Mouse (Mus musculus) cerebral cortex, adult 2 months (tissue): Measurements from ENCODE around the gene Il17d.

Source experiments
- WGBS: fragments of 180-500 bp; shearing (Covaris S2); methylation state at CpG from one replicate; pipeline ENCODE4 v1.1.7; 2018; 5-methylcytosine and 5-hydroxymethylcytosine counted together

The Il17d gene

GRCm38 (mm10) chr14:57524671-57525387 is at the start of gene Il17d:
TSS of gene Il17d (plus strand) at chr14:57524777.
- WGBS = 2% methylated on average over 95 of the region's 104 CpGs

- WGBS = 50% methylated on average over 2 of the region's 2 CpGs
Observed at GRCm38 (mm10) chr14:57475057-57475456, 49.5 kb upstream of the Il17d start.

- WGBS = 94% methylated on average over 2 of the region's 2 CpGs
Observed at GRCm38 (mm10) chr14:57482262-57482661, 42.3 kb upstream of the Il17d start.

DNA sequence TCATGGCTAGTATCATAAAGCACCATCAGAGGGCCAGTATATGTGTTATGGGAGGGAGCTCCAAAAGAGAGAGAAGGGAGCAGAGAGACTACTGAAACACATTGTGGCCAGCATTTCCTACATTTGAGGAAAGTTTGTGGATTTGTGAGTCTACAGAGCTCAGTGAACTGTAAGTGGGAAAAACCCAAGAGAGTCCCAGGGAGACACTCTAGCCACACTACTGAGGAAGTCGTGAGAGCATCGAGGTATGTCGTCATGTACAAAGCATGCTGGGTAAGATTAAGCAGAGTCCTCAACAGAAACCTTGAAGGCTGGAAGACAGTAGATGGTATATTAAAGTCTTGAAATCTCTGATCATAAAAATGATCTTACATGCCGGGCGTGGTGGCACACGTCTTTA is 40.4 kb upstream of the Il17d start:
- WGBS = 95% methylated on average over 6 of the region's 6 CpGs

- 46% methylated on average over 3 of the region's 3 CpGs for WGBS
Observed at GRCm38 (mm10) chr14:57489696-57490095, 34.9 kb upstream of the Il17d start.

DNA sequence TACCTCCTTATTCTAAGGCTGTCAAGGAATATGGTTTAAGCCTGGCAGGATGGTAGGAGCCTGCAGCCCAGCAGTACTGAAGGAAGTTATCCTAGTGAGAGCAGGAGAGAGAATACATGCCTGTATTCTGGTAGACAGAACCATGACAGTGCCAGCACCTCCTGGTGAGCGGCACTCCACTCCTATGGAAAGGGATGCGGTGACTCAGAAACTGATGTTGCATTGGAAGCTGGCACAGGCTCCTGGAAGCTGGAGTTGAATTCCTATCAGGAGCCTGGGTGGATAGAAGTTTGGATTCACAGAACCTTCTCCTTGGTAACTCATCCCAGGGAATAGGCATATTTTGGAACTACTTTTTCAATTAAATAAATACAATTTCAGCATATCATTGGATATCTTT is 30.7 kb upstream of the Il17d start:
- WGBS = 56% methylated on average over 2 of the region's 2 CpGs

- 85% methylated on average over 6 of the region's 6 CpGs for WGBS
Observed at GRCm38 (mm10) chr14:57503729-57504128, 20.8 kb upstream of the Il17d start.

DNA sequence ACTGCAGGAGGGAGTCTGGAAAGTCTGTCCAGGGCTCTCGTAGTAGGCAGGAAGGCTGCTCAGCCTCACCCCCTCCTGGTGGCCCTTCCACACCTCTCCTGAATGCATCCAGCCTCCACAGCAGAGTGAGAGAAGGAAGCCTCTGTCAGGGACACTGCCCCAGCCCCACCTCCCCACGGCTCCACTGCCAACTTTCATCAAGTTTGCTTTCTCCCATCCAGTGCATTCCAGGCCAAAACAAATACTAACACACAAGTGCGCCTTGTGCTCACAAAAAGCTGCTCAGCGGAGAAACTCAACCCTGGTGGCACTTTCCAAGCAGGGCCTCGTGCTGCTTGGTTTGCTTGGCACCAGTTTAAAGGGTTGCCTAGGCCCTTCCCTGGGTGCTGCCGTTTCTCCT is 15.0 kb upstream of the Il17d start:
- WGBS = 61% methylated on average over 6 of the region's 6 CpGs

DNA sequence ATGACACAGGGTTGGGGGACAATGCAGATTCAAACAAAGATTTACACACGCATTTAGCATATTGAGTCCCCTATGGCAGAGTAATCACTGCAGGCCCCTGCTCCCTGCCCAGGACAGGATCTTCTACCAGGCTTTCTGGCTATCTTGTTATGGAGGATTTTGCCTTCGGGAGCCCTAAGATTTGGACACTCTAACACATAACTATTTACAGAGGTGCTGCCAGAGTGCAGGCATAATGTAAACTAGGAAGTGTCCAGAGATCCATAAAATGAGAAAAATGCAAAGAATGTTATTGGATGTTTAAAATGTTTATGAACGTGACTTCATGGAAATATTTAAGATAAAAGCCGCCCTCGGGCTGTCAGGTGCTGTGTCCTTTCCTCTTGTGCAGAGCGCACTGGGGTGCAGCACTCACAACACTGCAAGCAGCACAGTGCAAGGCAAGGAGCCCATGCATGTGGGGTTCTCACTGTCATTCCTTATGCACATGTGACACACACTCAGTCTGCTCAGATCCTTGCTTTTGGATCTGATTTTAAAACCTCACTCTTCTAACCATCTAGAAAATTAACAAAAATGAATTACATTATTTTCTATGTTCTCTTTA is 9.3 kb upstream of the Il17d start:
- 83% methylated on average over 6 of the region's 6 CpGs for WGBS

DNA sequence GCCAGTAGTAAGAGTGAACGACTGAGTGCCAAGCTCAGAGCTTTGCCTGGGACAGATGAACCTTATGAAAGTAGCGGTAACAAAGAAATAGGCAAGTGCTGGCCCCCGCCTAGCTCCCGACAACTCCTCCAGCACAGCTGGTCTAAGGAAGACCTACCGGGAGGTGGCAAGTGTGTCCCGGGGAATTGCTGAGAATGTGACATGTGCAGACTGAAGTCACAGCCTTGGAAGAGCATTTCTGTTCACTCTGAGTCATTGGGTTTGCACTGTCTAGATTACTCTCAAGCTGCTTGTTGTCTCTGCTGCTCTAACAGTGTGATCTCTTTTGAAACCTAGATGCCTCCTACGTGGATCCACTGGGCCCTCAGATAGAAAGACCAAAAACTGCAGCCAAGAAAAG is 7.6 kb upstream of the Il17d start:
- 49% methylated on average over 7 of the region's 7 CpGs for WGBS

DNA sequence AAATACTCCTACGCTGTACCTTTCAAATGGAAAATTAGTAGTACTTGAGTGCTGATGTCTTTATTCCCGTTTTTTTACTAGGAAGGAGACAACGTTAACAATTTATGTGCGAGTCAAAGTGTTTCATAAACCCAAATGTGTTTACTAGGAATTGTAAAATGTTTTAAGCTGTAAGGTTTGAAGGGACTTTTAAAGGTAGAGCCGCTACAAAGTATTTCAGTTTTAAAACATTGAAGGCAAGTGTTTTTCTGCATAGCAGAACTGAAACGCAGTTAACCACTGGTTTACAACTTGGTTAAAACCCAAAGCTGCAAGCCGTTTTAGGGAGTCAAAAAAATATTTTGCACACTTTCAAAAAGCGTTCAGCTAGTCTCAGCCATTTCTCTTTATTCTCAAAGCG is 815 bp upstream of the Il17d start:
- WGBS = 59% methylated on average over 9 of the region's 9 CpGs

GRCm38 (mm10) chr14:57525388-57526049 is 942 bp downstream of the Il17d start:
- WGBS = under 1% methylated on average over 60 of the region's 60 CpGs

DNA sequence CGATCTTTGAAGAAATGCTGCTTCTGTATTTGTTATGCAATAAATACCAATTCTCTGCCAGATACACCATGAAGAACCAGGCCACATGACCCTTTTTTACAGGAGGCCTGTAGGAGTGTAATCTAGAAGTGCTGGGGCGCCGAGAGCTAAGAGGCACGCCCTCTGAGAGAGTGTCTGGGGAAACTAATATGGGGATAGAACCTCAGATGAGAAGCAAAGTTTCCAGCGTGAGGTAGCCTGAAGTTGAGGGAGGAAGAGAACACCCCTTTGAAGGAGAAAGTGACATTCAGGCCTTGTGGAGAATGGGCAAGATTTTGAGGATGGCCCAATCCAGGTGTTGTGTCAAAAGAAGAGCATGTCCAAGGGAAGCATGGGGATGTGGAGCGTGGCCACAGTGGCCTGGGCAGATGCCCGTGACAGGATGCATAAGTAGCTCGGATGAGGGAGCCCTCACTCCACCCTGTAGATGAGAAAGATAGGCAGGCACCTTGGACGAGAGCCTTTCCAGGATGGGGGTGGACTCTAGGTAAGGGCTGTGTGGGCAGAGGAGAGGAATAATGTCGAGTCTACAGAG is 1.6 kb downstream of the Il17d start:
- 40% methylated on average over 10 of the region's 10 CpGs for WGBS

DNA sequence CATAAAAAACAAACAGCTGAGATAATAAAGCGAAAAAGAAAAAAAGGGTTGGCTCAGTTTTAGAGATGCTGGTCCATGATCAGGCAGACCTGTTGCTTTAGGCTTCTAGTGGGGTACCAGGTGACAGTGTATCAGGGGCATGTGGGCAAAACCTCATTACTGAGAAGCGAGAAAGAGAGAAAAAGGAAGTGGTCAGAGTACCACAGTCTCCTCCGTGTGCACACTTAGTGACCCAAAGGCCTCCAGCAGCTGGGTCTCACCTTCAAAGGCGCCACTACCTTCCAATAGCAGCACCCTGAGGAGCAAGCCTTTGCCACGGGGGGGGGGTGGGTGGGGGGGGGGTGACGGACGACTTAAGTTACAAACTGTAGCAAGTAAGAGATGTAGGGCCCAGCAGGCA is 2.5 kb downstream of the Il17d start:
- 44% methylated on average over 7 of the region's 7 CpGs for WGBS

- WGBS = 54% methylated on average over 2 of the region's 2 CpGs
Observed at GRCm38 (mm10) chr14:57527598-57527997, 3.0 kb downstream of the Il17d start.

DNA sequence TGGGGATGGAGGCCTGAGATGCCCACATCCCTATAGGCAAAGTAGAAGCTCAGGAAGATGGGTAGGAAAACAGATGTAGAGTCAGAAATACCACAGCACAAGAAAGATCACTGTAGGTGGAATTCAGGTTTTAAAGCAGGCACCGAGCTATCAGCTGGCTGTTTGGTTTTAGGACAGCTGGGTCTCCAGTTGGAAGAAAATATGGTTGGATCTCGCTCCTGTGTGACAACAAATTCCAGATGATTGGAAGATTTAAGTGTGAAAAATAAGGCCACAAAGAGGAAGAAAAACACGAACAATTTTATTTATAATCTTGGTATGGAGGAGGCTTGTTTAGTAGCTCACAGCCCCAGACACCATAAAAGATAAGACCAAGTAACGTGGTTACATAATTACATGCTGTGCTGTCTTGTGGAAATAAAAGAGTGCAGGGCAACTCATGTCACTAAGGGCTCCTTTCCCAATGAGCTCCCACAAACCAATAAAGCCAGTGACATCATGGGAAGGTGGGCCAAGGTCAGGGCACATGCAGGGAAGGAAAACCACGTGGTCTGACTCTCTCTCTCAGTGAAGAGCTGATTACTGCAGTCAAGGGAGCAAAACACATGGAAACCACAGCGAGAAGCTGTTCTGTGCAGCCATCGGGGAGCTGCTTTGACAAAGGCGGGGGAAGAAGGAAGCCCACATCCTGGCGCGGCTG is 4.7 kb downstream of the Il17d start:
- WGBS = 27% methylated on average over 10 of the region's 10 CpGs

GRCm38 (mm10) chr14:57529786-57530515 is 5.4 kb downstream of the Il17d start:
- 65% methylated on average over 5 of the region's 5 CpGs for WGBS

- 90% methylated on average over 3 of the region's 3 CpGs for WGBS
Observed at GRCm38 (mm10) chr14:57532577-57532976, 8.0 kb downstream of the Il17d start.

DNA sequence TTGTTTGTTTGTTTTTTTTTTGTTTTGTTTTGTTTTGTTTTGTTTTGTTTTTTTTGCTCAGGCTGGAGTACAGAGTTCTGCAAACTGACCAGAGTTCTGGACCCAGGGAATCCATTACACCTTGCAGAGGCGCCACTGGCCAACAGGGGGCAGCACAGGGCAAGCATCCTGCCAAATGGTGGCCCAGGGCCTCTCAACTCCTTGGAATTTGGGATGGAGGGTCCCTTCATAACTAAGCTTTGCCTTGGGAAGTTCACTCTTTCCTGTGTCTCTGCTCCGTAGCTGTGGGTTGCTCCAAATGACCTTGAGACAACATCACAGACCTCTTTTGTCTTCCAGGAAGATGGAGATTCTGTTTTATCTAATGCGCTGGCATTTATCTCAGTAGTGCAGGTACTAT is 8.6 kb downstream of the Il17d start:
- 57% methylated on average over 3 of the region's 3 CpGs for WGBS

- WGBS = 67% methylated on average over 11 of the region's 11 CpGs
Observed at GRCm38 (mm10) chr14:57533841-57534240, 9.3 kb downstream of the Il17d start.

- WGBS = 43% methylated on average over 5 of the region's 5 CpGs
Observed at GRCm38 (mm10) chr14:57534346-57534745, 9.8 kb downstream of the Il17d start.
